Mouse (Mus musculus) embryonic fibroblast, embryonic 13.5 days (primary cell): ENCODE measurements around the gene Nsmce1.

Experiments used
- CTCF ChIP-seq: IDR thresholded peaks from 2 replicates; pipeline ENCODE4 v1.5.1; 2011; ENCODE audit warnings: mild to moderate bottlenecking, control low read depth, low read length, moderate library complexity, borderline replicate concordance; ENCODE audit not compliant: insufficient read depth
- POLR2A ChIP-seq: IDR thresholded peaks from 2 replicates; pipeline ENCODE4 v1.6.1; 2011; ENCODE audit warnings: low read depth, mild to moderate bottlenecking, control low read depth, low read length, moderate library complexity

- TF ChIP-seq CTCF (no peak), POLR2A (no peak)
Observed at GRCm38 (mm10) chr7:125527186-125527585, 35.8 kb upstream of the Nsmce1 start.
